Mouse (Mus musculus): Measurements from ENCODE around the gene Cdk14.

DNA sequence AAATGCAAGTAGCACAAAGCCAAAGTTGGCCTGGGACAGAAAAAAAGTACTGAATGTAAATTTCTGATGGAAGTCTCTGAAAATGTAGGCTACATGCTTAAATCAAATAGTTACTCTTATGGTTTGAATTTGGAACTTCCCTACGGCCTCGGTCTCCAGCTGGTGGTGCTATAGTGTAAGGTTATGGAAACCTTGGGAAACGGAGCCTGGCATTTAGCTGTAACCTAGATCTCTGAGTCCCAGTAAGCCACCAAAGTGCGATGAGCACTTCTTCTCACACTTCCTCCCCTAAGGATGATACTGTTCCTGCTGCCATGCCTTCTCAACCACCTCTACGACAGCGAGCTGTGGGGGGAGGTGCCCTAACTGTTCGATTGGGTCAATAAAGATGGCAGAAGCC is 464.1 kb downstream of the Cdk14 start:
- TF ChIP-seq CTCF (IDR thresholded peaks at IDR 0.05; ENCODE audit: low read depth), result no peak
- TF ChIP-seq EP300 (IDR thresholded peaks at IDR 0.05; ENCODE audit: low read depth), result no peak
